Mouse (Mus musculus) left cerebral cortex, postnatal 4 days (tissue): ENCODE data around the gene Hnrnph2. TPM values are rescaled to one million over a fixed set of nuclear protein-coding genes. Genes with fewer than 3 reads are reported as not detected.

Experiments
- DNase-seq: peaks from one replicate; pipeline ENCODE4 v3.0.0-alpha.2; 2022
- intact Hi-C: fragments of 180-260 bp; cut with DNase I; formaldehyde crosslinking; loops from one replicate; pipeline ENCODE4 v1.15.1; 2025
- total RNA-seq, 2 experiments: library from RNA; stranded (reverse); gene quantifications; 2 replicates each; pipeline ENCODE4 v1.2.3; 2021

Gene Hnrnph2
- 100 to 1,000 TPM; 111 to 112 TPM for total RNA-seq

DNA sequence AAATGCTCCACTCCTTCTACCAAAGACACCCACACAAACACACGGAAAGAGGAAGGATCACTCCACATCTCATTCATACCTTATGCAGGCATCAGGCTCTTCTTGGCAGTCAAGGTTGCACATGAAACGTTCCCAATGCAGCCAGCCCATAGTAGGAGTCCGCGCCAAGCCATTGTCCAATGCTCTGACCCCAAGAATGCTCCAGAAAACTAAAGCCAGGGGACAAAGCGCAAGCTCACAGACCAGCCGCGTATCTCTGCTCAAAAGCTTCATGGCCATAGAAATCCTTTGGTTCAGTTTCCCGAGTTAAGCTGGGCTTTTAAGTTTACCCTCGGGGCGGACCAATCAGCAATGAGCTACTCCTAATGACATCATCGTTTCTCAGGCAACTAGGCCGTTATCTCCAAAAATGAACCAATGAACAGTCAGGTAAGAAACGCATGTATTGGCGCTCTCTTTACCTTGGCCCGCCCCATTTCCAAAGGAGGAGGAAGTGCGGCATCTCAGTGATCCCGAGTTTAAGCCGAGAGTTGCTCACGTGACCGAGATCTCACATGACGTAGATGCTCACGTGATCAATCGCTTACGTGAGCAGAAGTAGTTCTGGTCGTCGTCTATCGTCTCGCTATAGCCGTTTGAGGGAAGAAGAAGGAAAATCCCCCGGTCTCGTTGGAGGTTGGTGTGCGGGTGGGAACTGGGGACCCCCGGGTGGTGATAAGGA lies at the start of gene Hnrnph2, which contains the start of gene Gla:
TSS of gene Hnrnph2 (plus strand) at position 521 of the 721 bp plus-strand sequence.
TSS of gene Gla (minus strand) at position 467 of the 721 bp plus-strand sequence.
- peak; percentile 89 for DNase-seq
- intact Hi-C loops: no loop called here

DNA sequence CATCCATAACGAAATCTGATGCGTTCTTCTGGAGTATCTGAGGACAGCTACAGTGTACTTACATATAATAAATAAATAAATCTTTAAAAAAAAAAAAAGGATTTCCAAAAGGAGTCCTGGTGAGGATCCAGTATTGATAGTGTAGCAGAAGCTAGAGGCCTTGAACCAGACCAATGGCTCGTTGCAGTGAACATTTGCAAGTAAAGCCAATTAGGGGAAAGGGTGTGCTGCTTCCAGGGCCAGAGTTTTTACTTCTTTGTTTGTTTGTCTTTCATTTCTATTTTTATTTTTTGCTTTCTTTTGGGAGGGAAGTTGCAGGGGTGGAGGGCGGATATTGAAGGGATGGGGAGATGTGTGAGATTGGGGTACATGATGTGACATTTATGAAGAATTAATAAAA lies 47.7 kb upstream of the Hnrnph2 start:
- no peak for DNase-seq
- intact Hi-C loops: no loop called here

DNA sequence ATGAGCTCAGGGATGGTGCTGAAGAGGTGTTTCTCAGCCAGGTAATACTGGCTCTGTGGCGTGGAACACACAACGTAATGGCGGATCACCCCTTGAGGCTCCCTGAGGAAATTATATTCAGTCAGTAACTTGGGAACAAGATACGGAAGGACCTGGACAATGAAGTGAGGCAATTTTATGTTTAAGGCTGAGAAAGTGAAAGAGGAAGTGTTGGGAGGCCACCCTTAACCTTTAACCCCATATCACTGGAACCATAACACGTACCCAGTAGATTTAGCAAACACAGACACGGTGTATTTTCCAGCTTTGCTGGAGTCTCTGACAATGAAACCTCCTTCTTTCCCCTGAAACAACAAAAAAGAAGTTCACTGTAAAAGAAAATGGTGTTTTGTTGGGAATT lies 46.6 kb upstream of the Hnrnph2 start:
- intact Hi-C loops: no loop called here
- no peak for DNase-seq

DNA sequence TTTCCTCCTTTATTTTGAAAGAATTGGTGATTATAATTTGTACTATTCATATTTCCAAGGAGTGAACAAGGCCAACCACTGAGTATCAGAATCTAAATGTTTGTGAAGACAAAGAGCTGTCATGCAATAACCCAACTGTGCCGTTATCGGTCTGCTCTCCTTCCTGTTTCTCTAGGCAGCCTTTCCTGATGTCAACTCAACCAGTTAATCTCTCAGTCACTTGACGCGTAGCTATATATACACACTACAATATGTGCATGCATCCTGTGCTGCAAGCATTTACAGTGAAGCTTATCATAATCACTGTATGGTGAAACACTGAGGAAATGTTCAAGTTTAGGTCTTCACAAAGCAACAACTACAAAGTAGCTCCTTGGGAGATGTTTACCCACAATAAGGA lies 36.7 kb upstream of the Hnrnph2 start:
- DNase-seq: no peak
- intact Hi-C loops: no loop called here

DNA sequence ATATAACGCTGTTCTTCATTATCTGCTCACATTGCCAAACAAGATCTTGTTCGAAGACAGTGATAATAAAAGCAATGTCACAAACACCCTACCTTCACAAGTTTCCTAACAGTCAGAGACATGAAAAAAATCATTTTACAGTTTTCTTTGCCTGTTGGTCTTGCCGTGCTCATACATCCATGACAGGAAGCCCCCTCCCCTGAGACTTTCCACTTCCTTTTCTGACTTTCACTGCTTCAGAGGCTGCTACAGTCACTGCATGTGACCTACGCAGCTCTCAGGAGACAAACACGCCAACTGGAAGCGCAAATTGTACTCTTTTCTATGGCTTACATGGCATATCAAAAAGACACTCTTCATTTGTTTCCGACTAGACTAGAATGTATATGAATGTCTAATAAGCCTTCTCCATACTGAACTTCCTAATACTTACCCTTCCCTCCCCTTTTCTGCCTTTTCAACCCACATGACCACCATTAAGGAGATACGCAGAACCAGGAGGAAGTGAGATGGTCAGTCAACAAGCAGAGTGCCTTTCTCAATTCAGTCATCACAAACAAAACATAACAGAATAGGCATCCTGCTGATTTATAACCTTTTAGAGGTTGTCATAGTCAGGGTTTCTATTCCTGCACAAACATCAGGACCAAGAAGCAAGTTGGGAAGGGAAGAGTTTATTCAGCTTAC lies 34.3 kb upstream of the Hnrnph2 start:
- intact Hi-C loops: no loop called here
- DNase-seq: no peak

DNA sequence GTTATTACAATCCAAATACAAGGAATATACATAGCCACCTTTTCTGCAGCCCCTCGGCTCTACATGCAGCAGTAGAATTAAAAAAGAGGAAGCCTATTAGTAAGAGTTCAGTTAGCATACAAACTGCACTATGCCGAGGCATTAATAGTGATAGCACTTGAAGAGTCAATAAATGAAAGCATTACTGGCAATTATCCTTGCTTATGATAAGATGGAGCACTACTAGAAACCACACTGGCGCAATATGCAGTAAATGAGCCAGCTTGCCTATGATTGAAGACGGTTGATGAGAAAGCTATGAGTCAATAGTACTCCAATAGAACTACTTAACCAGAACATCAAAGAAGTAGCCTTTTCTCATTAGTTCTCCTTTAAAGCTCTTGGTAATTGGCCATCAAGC lies 23.1 kb upstream of the Hnrnph2 start:
- intact Hi-C loops: no loop called here

DNA sequence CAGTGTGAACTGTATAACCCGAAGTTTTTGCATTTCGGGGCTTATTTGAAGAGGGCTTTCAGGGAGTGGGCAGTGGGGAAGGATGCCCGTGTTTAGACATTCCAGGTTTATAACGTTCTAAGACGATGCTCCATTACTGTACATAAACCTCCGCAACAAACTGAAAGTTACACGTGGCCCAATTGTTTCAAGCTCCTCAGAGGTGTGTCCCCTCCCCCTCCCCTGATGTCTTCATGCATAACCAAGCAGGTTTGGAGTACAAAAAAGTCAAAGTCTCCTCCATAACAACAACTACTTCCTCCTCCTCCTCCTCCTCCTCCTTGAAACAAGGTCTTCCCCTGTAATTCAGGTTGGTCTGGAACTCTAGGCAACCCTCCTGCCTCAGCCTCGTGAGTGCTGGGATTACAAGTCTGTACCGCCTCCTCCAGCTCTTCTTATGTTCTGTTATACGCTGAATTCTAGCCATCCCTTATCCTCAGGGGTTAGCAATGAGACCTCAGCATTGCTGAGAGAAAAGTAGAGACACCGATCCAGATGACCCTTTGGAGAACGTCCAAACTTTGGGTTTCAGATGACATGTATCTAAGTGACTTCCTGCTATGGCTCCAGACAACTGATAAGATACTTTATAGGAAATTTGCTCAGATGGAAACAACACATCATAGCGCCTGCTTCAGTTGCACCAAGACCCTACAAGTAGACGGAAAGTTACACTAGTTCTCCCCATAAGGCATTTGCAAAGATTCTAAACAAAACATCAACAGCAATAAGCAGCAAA lies 20.3 kb upstream of the Hnrnph2 start:
- intact Hi-C loops: no loop called here
- no peak for DNase-seq

More for the DNA sequence above, 23.1 kb upstream of the Hnrnph2 start:
- DNase-seq: no peak

DNA sequence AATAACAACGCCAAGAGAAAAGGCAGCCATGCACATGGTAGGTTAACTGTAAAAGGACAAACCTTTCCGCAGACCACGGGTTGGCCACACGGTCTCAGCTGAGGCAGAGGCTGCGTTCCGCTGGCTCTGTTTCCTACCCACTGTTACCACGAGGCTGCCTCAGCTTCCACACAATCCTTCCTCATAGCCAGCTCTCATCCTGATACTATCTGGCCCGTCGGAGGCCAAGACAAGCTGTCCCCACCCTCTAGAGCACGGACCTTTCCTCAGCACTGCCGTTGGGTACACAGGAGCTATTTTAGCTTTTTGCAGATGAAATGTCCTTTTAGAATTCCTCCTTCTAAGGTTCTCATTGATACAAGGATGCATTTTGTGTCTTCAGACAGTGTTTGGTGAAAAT lies 18.7 kb upstream of the Hnrnph2 start:
- intact Hi-C loops: no loop called here
- DNase-seq: no peak

DNA sequence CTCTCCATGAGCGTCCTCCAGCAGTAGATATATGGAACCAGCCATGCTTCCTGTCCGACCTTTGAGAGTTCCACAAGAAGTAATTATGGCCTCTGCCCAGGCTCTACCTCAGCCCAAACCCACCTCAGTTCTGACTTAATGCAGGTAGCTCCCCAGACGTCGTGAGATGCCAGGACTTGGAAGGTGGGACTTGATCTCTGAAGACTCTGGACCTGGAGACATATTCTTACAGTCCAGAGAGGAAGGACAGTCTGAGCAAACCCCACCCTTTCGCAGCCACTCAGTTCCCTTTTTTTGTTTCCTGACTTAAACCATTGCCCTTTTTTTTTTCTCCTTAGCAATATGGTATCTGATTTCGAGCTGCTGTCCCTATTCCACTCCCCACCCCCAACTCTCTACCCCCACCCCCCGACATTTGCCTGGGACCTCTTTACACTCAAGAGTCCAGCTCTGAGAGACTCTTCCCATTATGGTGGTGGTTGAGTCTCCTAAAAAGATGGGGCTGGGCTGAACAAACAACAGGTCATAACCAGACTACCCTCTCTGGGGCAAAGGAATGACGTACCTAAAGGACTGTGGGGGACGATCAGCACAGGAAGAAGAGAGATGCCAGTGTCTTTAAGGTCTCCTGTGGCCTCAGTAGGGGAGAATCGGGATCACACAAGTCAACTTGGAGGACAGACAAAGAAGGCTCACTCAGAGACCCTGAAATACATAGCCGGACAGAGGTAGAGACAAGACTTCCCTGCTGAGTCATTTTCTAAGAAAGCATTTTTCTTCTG lies 17.9 kb upstream of the Hnrnph2 start, which contains the start of gene Btk:
TSS of gene Btk (minus strand) at position 683 of the 782 bp plus-strand sequence.
- intact Hi-C loops: no loop called here
- no peak for DNase-seq

DNA sequence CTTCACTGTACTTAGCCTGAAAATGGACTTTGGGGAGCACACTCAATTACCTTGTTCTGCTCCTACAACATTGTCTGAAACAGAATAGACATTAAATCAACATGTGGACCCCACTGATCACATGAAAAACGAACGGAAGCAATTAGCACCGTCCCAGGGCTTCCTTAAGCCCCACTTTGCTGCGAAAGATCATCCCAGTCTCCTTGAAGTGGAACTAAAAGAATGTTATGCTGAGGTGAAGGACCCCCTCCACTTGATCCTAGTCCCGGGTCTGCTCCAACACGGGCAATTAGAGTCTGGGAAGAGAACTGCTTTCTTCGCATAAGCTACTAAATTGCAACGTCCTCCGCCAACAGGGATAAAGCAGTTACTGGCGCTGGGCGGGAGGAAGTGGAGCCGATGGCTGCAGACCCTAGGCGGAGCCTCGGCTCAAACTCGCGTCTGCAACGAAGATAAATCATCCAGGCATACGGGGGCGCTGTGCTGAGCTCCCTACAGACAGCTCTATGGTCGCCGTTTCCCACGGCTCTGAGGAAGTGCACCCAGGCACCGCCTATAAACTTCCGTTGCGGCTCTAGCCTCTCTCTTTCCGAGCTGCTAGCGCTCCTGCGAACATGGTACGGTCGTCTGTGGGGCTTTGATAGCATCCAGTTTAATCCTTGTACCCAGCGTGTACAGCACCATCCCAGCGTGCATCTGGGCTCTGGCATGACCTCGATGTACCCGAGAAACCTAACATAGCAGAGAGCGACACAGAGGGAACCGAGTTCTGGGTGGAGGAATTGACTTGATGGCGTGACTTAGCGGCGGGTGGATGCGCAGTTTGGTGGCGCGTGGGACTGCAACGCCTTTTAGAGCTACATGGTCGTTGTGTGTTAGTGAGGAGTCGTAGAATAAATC lies 15.6 kb upstream of the Hnrnph2 start, which contains the start of gene Rpl36a:
TSS of gene Rpl36a (plus strand) at position 552 of the 900 bp plus-strand sequence.
- DNase-seq: peak; percentile 91
- intact Hi-C loops: no loop called here

DNA sequence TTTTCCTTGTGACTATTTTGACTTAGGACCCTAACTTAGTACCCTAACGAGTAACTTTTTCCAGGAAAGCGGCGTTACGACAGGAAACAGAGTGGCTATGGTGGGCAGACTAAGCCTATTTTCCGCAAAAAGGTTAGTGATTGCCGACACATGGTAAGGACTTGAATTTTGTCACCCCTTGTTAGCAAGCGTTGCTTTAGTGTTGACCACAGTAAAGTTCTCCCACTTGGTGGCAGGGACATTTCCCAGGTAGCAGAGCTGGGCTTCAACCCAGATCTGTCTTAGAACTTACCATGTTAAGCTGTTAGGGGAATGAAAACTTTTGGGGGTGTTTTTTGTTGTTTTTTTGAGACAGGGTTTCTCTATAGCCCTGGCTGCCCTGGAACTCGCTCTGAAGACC lies 14.5 kb upstream of the Hnrnph2 start:
- intact Hi-C loops: no loop called here
- DNase-seq: no peak

DNA sequence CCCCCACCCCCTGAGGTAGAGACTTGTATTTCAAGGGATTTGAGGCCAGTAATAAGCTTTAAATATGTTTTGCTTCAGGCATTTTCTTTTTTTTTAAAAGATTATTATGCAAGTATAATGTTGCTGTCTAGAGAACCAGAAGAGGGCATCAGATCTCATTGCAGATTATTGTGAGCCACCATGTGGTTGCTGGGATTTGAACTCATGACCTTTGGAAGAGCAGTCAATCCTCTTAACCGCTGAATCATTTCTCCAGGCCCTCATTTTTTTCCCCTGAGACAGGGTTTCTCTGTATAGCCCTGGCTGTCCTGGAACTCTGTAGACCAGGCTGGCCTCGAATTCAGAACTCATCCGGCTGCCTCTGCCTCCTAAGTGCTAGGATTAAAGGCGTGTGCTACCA lies 12.7 kb upstream of the Hnrnph2 start:
- no peak for DNase-seq
- intact Hi-C loops: no loop called here

DNA sequence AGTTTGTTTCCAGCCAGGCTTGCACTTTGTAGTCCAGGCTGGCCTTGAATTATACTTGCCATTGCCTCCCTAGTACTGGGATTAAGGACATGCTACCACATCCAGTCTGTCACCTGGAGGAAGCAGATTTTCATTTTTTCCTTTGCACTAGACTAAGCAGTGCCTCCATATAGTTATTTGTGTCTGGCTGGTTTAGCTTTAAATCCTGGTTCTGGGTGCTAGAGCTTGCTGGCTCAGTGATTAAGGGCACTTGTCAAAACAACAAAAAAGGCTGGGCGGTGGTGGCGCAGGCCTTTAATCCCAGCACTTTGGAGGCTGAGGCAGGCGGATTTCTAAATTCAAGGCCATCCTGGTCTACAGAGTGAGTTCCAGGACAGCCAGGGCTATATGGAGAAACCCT lies 12.0 kb upstream of the Hnrnph2 start:
- intact Hi-C loops: no loop called here

DNA sequence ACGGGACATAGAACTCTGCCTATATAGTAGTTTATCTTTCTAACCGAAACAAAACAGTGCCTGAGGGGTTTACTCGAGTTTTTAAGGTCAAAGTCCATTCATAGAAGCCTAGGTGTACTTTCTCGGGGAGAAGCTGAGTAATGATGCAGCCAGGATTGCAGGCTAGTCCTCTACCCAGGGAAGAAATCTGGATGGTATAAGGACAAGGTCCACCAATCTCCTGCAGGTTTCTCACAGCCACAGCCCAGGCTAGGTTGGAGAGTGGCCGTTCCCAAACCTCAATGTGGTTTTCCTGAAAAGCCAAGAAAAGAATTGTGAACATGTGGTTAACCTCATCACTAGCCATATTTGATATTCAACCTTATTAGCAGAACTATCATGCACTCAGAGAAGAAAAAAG lies 11.1 kb upstream of the Hnrnph2 start:
- intact Hi-C loops: no loop called here
- DNase-seq: no peak

More for the DNA sequence above, 12.0 kb upstream of the Hnrnph2 start:
- no peak for DNase-seq

DNA sequence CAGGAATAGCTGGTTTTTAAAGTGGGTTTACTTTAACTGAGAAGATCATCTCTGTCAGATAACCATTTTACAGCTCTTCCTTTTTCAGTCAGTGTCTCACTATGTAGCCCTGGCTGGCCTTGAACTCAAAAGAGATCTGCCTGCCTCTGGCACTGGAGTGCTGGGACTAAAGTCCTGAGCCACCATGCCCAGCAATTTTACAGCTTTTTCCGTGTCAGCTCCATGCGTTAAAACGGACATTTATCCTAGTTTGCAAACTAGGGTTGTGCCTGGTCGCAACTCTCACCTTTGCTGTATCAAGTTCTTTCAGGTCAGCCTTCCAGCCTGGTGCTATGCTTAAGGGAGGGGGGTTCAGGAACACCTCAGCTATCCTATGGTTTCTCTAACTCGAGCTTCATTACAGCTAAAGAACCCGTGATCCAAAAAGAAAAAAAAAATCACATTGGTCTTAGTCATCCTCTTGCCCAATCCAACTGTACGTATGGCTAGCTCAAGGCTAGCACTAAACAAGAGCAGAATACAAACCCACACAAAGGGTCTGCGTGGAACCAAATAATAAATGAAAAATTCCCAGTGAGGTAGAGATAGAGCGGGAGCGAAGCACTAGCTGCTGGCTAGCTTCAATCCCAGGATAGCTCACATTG lies 935 bp upstream of the Hnrnph2 start:
- intact Hi-C loops: no loop called here
- DNase-seq: no peak

DNA sequence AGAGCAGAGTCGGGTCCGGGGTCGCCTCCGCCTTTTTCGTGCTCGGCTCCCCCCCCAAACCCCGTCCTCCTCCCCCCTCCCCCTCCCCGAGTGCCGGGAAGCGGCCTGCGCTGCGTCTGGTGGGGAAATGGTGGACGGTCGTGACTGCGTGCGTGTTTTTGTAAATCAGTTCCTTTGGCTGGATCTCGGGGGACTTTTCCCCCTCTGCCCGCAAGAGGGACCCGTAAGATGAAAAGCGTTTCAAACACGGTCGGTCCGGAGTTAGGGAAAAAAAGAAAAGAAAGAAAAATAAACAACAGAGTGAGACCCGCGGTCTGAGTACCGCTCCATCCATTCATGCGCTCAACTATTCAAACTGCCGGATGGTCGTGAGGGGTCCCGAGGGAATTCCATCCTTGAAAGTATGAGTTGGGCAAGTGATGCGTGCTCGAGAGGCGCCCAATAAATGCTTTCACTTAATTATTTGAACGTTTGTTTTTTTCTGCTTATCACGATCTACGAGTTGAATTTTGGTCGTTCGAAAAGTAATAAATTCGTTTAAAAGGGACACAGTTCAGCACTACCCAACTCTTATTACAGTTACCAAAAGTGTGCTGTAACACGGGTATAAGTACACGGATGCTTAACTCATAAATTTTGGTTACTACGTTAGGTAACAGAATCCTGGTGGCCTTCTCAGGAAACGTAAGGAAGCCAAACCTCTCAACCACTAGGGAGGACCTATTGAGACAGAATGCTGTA lies 571 bp downstream of the Hnrnph2 start:
- DNase-seq: peak; percentile 65
- intact Hi-C loops: no loop called here

DNA sequence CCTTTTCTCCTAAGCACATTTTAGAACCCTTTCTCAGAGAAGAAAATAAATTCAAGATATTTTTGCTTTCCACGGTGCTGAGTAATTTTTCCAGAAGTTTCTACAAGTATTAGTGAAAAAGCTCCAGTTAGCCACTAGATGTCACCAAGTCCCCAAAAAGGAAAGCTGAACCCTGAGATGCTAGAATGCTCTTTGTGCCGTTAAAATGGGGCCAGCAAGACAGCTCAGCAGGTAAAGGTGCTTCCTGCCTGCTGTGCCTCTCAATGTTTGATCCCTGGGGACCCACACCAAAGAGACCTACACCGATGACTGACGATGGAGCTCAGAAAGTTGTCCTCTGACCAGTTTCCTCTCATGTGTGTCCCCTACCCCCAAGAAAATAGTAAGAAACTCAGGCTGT lies 8.5 kb downstream of the Hnrnph2 start:
- DNase-seq: no peak

DNA sequence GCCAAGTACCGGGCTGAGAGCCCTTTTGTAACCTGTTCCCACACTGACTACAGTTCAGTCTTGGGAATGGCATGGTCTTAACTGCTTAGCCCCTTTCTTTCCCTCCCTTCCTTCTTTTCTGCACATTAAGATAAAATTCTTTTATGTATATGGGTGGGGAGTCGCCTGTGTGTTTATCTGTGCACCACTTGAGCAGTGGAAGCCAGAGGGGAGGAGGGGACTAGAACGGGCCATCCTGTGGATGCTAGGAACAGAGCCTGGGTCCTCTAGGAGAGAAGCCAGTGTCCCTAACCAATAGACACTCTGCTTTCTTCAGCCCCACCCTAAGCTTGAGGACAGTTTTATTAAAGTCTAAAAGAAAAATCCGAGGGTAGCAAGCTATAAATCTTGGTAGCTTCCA lies 10.0 kb downstream of the Hnrnph2 start:
- DNase-seq: no peak
- intact Hi-C loops: loop anchor here (5.0 kb wide), 1 partner anchor 76 kb away; the partner anchor contains the start of gene Armcx4

More for the DNA sequence above, 8.5 kb downstream of the Hnrnph2 start:
- intact Hi-C loops: loop anchor here (5.0 kb wide), 1 partner anchor 303 kb away; no protein-coding TSS in a partner anchor
